Mouse (Mus musculus): ENCODE measurements around the gene Kif26a.
A peak's percentile ranks its signal among the peaks of the same experiment; 100 is the strongest.

Gene Kif26a

GRCm38 (mm10) chr12:112130161-112130860, 15.7 kb upstream of the Kif26a start:
- DNase-seq (ENCODE audit: low spot score) = peak; percentile 77

- no peak for DNase-seq (ENCODE audit: low spot score)
Observed at GRCm38 (mm10) chr12:112130957-112131356, 15.1 kb upstream of the Kif26a start.

- DNase-seq (ENCODE audit: low spot score) = no peak
Observed at GRCm38 (mm10) chr12:112140231-112140630, 5.8 kb upstream of the Kif26a start.

GRCm38 (mm10) chr12:112140745-112141144, 5.3 kb upstream of the Kif26a start:
- no peak for DNase-seq (ENCODE audit: low spot score)

- DNase-seq (ENCODE audit: low spot score) = peak; percentile 38
Observed at GRCm38 (mm10) chr12:112141300-112141699, 4.7 kb upstream of the Kif26a start.

- DNase-seq (ENCODE audit: low spot score) = no peak
Observed at GRCm38 (mm10) chr12:112143116-112143832, 2.7 kb upstream of the Kif26a start.

GRCm38 (mm10) chr12:112143833-112144201, 2.2 kb upstream of the Kif26a start:
- DNase-seq (ENCODE audit: low spot score) = no peak

GRCm38 (mm10) chr12:112144377-112145115, 1.5 kb upstream of the Kif26a start:
- DNase-seq (ENCODE audit: low spot score) = no peak

GRCm38 (mm10) chr12:112145211-112145874, 665 bp upstream of the Kif26a start:
- peak; percentile 80 for DNase-seq (ENCODE audit: low spot score)

GRCm38 (mm10) chr12:112147365-112147764, 1.4 kb downstream of the Kif26a start:
- DNase-seq (ENCODE audit: low spot score) = no peak

- no peak for DNase-seq (ENCODE audit: low spot score)
Observed at GRCm38 (mm10) chr12:112150011-112150410, 4.0 kb downstream of the Kif26a start.

GRCm38 (mm10) chr12:112151244-112151979, 5.4 kb downstream of the Kif26a start:
- DNase-seq (ENCODE audit: low spot score) = peak; percentile 61

- no peak for DNase-seq (ENCODE audit: low spot score)
Observed at GRCm38 (mm10) chr12:112151980-112152362, 6.0 kb downstream of the Kif26a start.

- no peak for DNase-seq (ENCODE audit: low spot score)
Observed at GRCm38 (mm10) chr12:112153597-112153996, 7.6 kb downstream of the Kif26a start.

GRCm38 (mm10) chr12:112154476-112154875, 8.5 kb downstream of the Kif26a start:
- DNase-seq (ENCODE audit: low spot score) = no peak

- DNase-seq (ENCODE audit: low spot score) = no peak
Observed at GRCm38 (mm10) chr12:112155218-112156051, 9.4 kb downstream of the Kif26a start.

GRCm38 (mm10) chr12:112156804-112157203, 10.8 kb downstream of the Kif26a start:
- DNase-seq (ENCODE audit: low spot score) = no peak

- no peak for DNase-seq (ENCODE audit: low spot score)
Observed at GRCm38 (mm10) chr12:112158246-112158645, 12.2 kb downstream of the Kif26a start.

GRCm38 (mm10) chr12:112158784-112159183, 12.8 kb downstream of the Kif26a start:
- DNase-seq (ENCODE audit: low spot score) = no peak

- DNase-seq (ENCODE audit: low spot score) = peak; percentile 85
Observed at GRCm38 (mm10) chr12:112163981-112164839, 18.2 kb downstream of the Kif26a start.
